Mouse (Mus musculus) neural tube, embryonic 14.5 days (tissue): ENCODE measurements at regions not wholly inside any gene's neighbourhood (a gene's known extent, or its start where the extent isn't known, plus 50 kb on each side); places are given as distances from the start of the nearest gene placed in this dataset.

ENCODE experiments used
- ATAC-seq: fragments of 200-750 bp; cut with Nextera tagmentation; 2 replicates; pipeline ENCODE4 v1.8.0; 2017; ENCODE audit warnings: low read depth, mild to moderate bottlenecking, moderate TSS enrichment, moderate library complexity
- H3K27ac ChIP-seq: fragments of 300-500 bp; sonication (generic); 2 replicates; pipeline ENCODE4 v1.5.1; 2014; ENCODE audit warnings: low read depth, mild to moderate bottlenecking, control low read depth, low read length, moderate library complexity, mixed read lengths
- H3K27me3 ChIP-seq: fragments of 300-500 bp; sonication (generic); 2 replicates; pipeline ENCODE4 v1.6.1; 2014; ENCODE audit warnings: low read length; ENCODE audit not compliant: control insufficient read depth, insufficient read depth
- H3K36me3 ChIP-seq: fragments of 300-500 bp; sonication (generic); 2 replicates; pipeline ENCODE4 v1.6.1; 2014; ENCODE audit warnings: low read length, mixed read lengths; ENCODE audit not compliant: control insufficient read depth, insufficient read depth
- H3K4me1 ChIP-seq: fragments of 300-500 bp; sonication (generic); 2 replicates; pipeline ENCODE4 v1.6.1; 2014; ENCODE audit warnings: low read length; ENCODE audit not compliant: control insufficient read depth, insufficient read depth
- H3K4me2 ChIP-seq: fragments of 300-500 bp; sonication (generic); 2 replicates; pipeline ENCODE4 v1.6.1; 2014; ENCODE audit warnings: mild to moderate bottlenecking, low read depth, low read length, control low read depth
- H3K4me3 ChIP-seq: fragments of 300-500 bp; sonication (generic); 2 replicates; pipeline ENCODE4 v1.5.1; 2014; ENCODE audit warnings: low read depth, low read length, control low read depth, mixed read lengths
- H3K9ac ChIP-seq: fragments of 300-500 bp; sonication (generic); replicated peaks from 2 replicates; pipeline ENCODE4 v1.6.1; 2014; ENCODE audit warnings: low read depth, mild to moderate bottlenecking, control low read depth, low read length, mixed read lengths
- H3K9me3 ChIP-seq: fragments of 300-500 bp; sonication (generic); 2 replicates; pipeline ENCODE4 v1.6.1; 2016; ENCODE audit warnings: low read length; ENCODE audit not compliant: control insufficient read depth
- WGBS: fragments of 180-500 bp; shearing (Covaris S2); extraction: QIAGEN DNeasy Blood & Tissue Kit; methylation state at CpG from one replicate; pipeline ENCODE4 v1.1.7; 2014; 5-methylcytosine and 5-hydroxymethylcytosine counted together

DNA sequence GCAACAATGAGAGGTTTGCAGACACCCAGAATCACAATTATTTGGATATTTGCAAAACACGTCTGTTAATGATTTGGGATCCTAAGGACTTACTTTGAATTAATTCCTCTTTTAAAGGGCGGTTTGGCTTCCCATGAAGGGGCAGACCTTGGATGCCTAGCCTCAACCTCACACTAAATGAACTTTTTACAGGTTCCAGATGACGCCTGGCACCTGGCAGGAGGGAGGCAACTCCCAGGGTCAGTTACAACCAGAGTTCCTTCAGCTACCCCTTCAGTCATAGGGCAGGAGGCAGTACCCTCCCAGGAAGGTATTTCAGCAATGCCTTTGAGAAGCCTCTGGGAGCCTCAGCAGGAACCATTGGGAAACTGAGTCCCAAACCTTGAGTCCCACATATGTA, 57.9 kb upstream of the Stx18 start:
- Histone ChIP-seq H3K4me2 (no peak overlapping the region), H3K9ac (no peak overlapping the region), H3K36me3 (no peaks in the 10 kb centered on the region), H3K4me1 (no peaks in the 10 kb centered on the region), H3K4me3 (no peak overlapping the region), H3K9me3 (no peaks in the 10 kb centered on the region), H3K27me3 (no peaks in the 10 kb centered on the region), H3K27ac (no peak overlapping the region)
- ATAC-seq, result no peak
- WGBS, result 92% methylated on average over 3 of the region's 3 CpGs

- no peaks in the 10 kb centered on the region for H3K36me3 ChIP-seq
- H3K9me3 ChIP-seq, result no peaks in the 10 kb centered on the region
- H3K4me1 ChIP-seq, result no peaks in the 10 kb centered on the region
- no peak overlapping the region for H3K9ac ChIP-seq
- no peak overlapping the region for H3K4me3 ChIP-seq
- 76% methylated on average over 4 of the region's 4 CpGs for WGBS
- H3K27ac ChIP-seq, result no peak overlapping the region
- no peak for ATAC-seq
- no peaks in the 10 kb centered on the region for H3K27me3 ChIP-seq
- H3K4me2 ChIP-seq, result no peak overlapping the region
These were observed 61.6 kb upstream of the Stx18 start for GRCm38 (mm10) chr5:37976943-37977434.

GRCm38 (mm10) chr5:37972980-37973545, 65.5 kb upstream of the Stx18 start:
- no peaks in the 10 kb centered on the region for H3K36me3 ChIP-seq
- WGBS, result 48% methylated on average over 7 of the region's 7 CpGs
- ATAC-seq, result peak; percentile 46
- H3K9ac ChIP-seq, result no peak overlapping the region
- no peak overlapping the region for H3K4me3 ChIP-seq
- no peaks in the 10 kb centered on the region for H3K9me3 ChIP-seq
- no peaks in the 10 kb centered on the region for H3K4me1 ChIP-seq
- peaks cover 8% of the 10 kb centered on the region for H3K27me3 ChIP-seq
- H3K4me2 ChIP-seq, result no peak overlapping the region
- H3K27ac ChIP-seq, result no peak overlapping the region

DNA sequence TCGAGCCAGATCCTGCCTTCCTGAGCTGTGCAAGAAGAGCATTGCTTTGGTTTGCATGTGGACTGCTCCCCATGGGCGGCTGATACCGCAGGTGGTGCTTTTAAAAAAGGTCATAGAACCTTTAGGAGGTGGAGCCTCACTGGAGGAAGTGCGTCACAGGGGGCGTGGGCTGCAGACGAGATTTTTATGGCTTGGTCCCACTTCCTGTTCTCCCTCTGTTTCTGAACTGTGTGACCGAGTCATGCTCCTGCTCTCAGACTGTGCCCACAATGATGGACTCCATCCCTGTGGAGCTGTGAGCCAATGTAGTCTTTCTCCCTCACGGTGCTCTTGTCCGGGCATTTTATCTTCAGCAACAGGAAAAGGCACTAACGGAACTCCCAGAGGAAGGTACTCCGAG, 66.8 kb upstream of the Stx18 start:
- H3K36me3 ChIP-seq, result no peaks in the 10 kb centered on the region
- H3K27ac ChIP-seq, result no peak overlapping the region
- no peak overlapping the region for H3K9ac ChIP-seq
- peaks cover 18% of the 10 kb centered on the region for H3K27me3 ChIP-seq
- no peak overlapping the region for H3K4me2 ChIP-seq
- H3K4me3 ChIP-seq, result no peak overlapping the region
- 74% methylated on average over 11 of the region's 11 CpGs for WGBS
- ATAC-seq, result no peak
- H3K9me3 ChIP-seq, result no peaks in the 10 kb centered on the region
- H3K4me1 ChIP-seq, result no peaks in the 10 kb centered on the region

- WGBS, result 16% methylated on average over 10 of the region's 10 CpGs
- no peak overlapping the region for H3K4me3 ChIP-seq
- H3K4me2 ChIP-seq, result no peak overlapping the region
- H3K36me3 ChIP-seq, result no peaks in the 10 kb centered on the region
- no peaks in the 10 kb centered on the region for H3K9me3 ChIP-seq
- H3K9ac ChIP-seq, result no peak overlapping the region
- no peak overlapping the region for H3K27ac ChIP-seq
- peaks cover 18% of the 10 kb centered on the region for H3K27me3 ChIP-seq
- no peaks in the 10 kb centered on the region for H3K4me1 ChIP-seq
- no peak for ATAC-seq
These were observed 69.9 kb upstream of the Stx18 start for GRCm38 (mm10) chr5:37968596-37968995.

GRCm38 (mm10) chr5:37967914-37968375, 70.6 kb upstream of the Stx18 start:
- Histone ChIP-seq H3K36me3 (no peaks in the 10 kb centered on the region), H3K27me3 (peaks cover 18% of the 10 kb centered on the region), H3K4me2 (no peak overlapping the region), H3K9ac (no peak overlapping the region), H3K4me1 (no peaks in the 10 kb centered on the region), H3K9me3 (no peaks in the 10 kb centered on the region), H3K27ac (no peak overlapping the region), H3K4me3 (no peak overlapping the region)
- 4% methylated on average over 14 of the region's 14 CpGs for WGBS
- no peak for ATAC-seq

GRCm38 (mm10) chr5:37967106-37967913, 71.2 kb upstream of the Stx18 start:
- 4% methylated on average over 23 of the region's 23 CpGs for WGBS
- Histone ChIP-seq H3K27ac (no peak overlapping the region), H3K9ac (no peak overlapping the region), H3K4me2 (no peak overlapping the region), H3K4me3 (no peak overlapping the region), H3K4me1 (no peaks in the 10 kb centered on the region), H3K27me3 (peaks cover 18% of the 10 kb centered on the region), H3K36me3 (no peaks in the 10 kb centered on the region), H3K9me3 (no peaks in the 10 kb centered on the region)
- no peak; the same call in 1 of the 2 replicates for ATAC-seq

GRCm38 (mm10) chr5:37963688-37964087, 74.9 kb upstream of the Stx18 start:
- Histone ChIP-seq H3K4me1 (no peaks in the 10 kb centered on the region), H3K4me3 (no peak overlapping the region), H3K4me2 (no peak overlapping the region), H3K36me3 (no peaks in the 10 kb centered on the region), H3K27me3 (peaks cover 15% of the 10 kb centered on the region), H3K9me3 (no peaks in the 10 kb centered on the region), H3K27ac (no peak overlapping the region), H3K9ac (no peak overlapping the region)
- WGBS, result 76% methylated on average over 8 of the region's 8 CpGs
- no peak for ATAC-seq

- WGBS, result 40% methylated on average over 3 of the region's 3 CpGs
- Histone ChIP-seq H3K27me3 (peaks cover 7% of the 10 kb centered on the region; the same call in 1 of the 2 replicates), H3K9ac (no peak overlapping the region), H3K4me1 (no peaks in the 10 kb centered on the region), H3K4me2 (no peak overlapping the region), H3K27ac (no peak overlapping the region), H3K36me3 (no peaks in the 10 kb centered on the region), H3K9me3 (no peaks in the 10 kb centered on the region), H3K4me3 (no peak overlapping the region)
- ATAC-seq, result no peak
These were observed 76.0 kb upstream of the Stx18 start for GRCm38 (mm10) chr5:37962513-37962912.
